Mouse (Mus musculus): Measurements from ENCODE around the gene Pthlh. TPM values are rescaled to one million over a fixed set of nuclear protein-coding genes. Genes with fewer than 3 reads are reported as not detected.

Gene Pthlh
- polyA plus RNA-seq, 2 experiments = not detected

DNA sequence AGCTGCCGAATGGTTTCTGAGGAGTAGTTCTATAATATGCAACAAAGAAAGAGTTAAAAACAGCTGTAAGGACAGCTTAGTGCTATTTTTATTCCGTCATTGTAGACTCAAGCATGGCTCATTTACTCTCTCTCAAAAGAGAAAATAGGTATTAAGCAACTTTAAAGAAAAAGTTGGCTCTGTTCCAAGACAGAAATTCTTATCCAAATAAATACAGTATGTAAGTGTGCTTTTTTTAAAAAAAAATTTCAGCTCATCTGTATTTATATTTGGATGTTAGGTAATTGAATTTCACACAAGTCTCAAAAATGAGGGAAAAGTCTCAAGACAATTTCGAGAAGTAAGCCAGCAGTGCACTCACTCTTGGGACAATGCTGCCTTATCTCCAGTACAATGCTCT, 2.4 kb downstream of the Pthlh start:
- Histone ChIP-seq H3K27me3 (ENCODE audit: control insufficient read depth, insufficient read depth, low read length) (peaks cover 24% of the 10 kb centered on the region), H3K4me3 (ENCODE audit: insufficient read depth in 1 of 2, low read depth in 2 of 2, low read length in 2 of 2) (no peak overlapping the region), H3K36me3 (replicated peaks; ENCODE audit: control insufficient read depth, insufficient read depth, low read depth) (no peaks in the 10 kb centered on the region), H3K9ac (replicated peaks) (no peak overlapping the region), H3K4me1 (replicated peaks; ENCODE audit: control insufficient read depth in 2 of 2, insufficient read depth in 2 of 2, low read length in 1 of 2) (no peaks in the 10 kb centered on the region), H3K27ac (no peak overlapping the region), H3K4me2 (ENCODE audit: low read depth) (no peak overlapping the region), H3K9me3 (ENCODE audit: control insufficient read depth, low read length) (no peaks in the 10 kb centered on the region)
- no peak for TF ChIP-seq CTCF (IDR thresholded peaks at IDR 0.05; ENCODE audit: low read depth)
- TF ChIP-seq EP300 (IDR thresholded peaks at IDR 0.05; ENCODE audit: low read depth) = no peak
- ATAC-seq (ENCODE audit: insufficient read depth) (no peak), DNase-seq (ENCODE audit: low read depth in 3 of 3, low spot score in 3 of 3) (no peak)
- WGBS (ENCODE audit: insufficient replicate concordance) = 43% methylated on average over 3 of the region's 3 CpGs

DNA sequence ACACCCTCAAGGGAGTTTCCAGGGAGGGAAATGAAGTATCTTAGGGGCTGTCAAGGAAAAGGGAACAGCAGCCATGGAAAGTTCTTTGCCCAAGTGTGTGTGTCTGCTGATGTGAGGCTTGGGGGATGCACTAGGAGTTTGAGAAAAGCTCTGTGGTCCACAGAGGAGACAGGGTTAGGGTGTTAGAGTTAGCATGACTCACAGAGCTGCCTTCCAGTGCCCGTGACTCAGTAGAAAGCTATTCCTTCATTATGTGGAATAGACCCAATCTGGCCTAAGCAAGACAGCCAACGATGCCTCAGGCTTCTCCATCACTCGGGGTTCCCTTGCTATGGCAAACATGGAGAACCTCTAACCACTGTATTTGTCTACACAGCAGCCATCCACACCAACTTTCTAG, 3.2 kb downstream of the Pthlh start:
- no peak for ATAC-seq (ENCODE audit: insufficient read depth)
- Histone ChIP-seq H3K4me1 (replicated peaks; ENCODE audit: control insufficient read depth in 2 of 2, insufficient read depth in 2 of 2, low read length in 1 of 2) (no peaks in the 10 kb centered on the region), H3K27ac (no peak overlapping the region), H3K9ac (replicated peaks) (no peak overlapping the region), H3K36me3 (replicated peaks; ENCODE audit: control insufficient read depth, insufficient read depth, low read depth) (no peaks in the 10 kb centered on the region), H3K4me2 (ENCODE audit: low read depth) (no peak overlapping the region), H3K27me3 (ENCODE audit: control insufficient read depth, insufficient read depth, low read length) (peaks cover 24% of the 10 kb centered on the region), H3K9me3 (ENCODE audit: control insufficient read depth, low read length) (no peaks in the 10 kb centered on the region), H3K4me3 (ENCODE audit: insufficient read depth in 1 of 2, low read depth in 2 of 2, low read length in 2 of 2) (no peak overlapping the region)
- DNase-seq (ENCODE audit: low read depth in 3 of 3, low spot score in 3 of 3) = no peak
- 49% methylated on average over 3 of the region's 3 CpGs for WGBS (ENCODE audit: insufficient replicate concordance)
- TF ChIP-seq EP300 (IDR thresholded peaks at IDR 0.05; ENCODE audit: low read depth) (no peak), CTCF (IDR thresholded peaks at IDR 0.05; ENCODE audit: low read depth) (no peak)

DNA sequence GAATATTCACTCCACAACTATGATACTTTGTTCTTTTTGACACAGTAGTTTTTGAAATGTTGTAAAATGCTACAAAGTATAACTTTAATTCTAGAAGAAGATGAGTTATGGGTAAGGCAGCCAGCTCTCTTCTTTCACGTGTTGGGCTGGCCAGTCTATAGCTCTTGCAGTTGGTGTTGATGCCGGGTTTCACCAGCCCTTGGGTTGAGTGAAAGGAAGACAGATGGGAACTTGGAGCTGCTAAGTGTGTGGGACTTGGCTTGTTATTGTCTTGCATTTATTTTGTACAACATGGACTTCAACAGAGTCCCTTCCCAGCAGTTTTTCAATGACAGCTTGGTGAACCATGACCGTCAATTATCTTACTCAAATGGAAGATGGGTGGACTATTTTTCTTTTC, 16.2 kb downstream of the Pthlh start:
- no peak overlapping the region for H3K4me2 ChIP-seq (ENCODE audit: low read depth)
- H3K9ac ChIP-seq (replicated peaks) = no peak overlapping the region
- WGBS (ENCODE audit: insufficient replicate concordance) = 63% methylated on average over 3 of the region's 3 CpGs
- TF ChIP-seq CTCF (IDR thresholded peaks at IDR 0.05; ENCODE audit: low read depth) = no peak
- no peak for TF ChIP-seq EP300 (IDR thresholded peaks at IDR 0.05; ENCODE audit: low read depth)
- H3K27ac ChIP-seq = no peak overlapping the region
- no peaks in the 10 kb centered on the region for H3K36me3 ChIP-seq (replicated peaks; ENCODE audit: control insufficient read depth, insufficient read depth, low read depth)
- H3K27me3 ChIP-seq (ENCODE audit: control insufficient read depth, insufficient read depth, low read length) = no peaks in the 10 kb centered on the region
- DNase-seq (ENCODE audit: low read depth in 3 of 3, low spot score in 3 of 3) (no peak), ATAC-seq (ENCODE audit: insufficient read depth) (no peak)
- H3K4me1 ChIP-seq (replicated peaks; ENCODE audit: control insufficient read depth in 2 of 2, insufficient read depth in 2 of 2, low read length in 1 of 2) = no peaks in the 10 kb centered on the region
- H3K4me3 ChIP-seq (ENCODE audit: insufficient read depth in 1 of 2, low read depth in 2 of 2, low read length in 2 of 2) = no peak overlapping the region
- H3K9me3 ChIP-seq (ENCODE audit: control insufficient read depth, low read length) = no peaks in the 10 kb centered on the region

DNA sequence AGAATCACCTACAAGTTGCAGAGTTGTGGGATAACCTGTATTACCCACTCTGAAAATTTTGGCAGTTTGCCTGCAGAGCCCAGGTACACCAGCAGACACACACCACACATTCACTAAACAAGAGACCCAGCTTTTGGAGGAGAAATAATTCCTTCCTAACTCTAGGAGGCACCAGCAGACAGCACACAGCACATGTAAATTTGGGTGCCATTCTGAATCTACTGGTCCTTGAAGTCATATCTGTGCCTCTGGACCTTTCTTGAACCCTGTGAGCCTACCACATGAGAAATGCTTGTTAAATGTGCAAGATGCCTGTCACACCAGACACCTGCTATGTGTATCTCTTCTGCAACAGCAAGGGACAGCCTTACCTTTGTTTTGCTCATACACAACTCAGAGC, 19.7 kb downstream of the Pthlh start:
- no peaks in the 10 kb centered on the region for H3K9me3 ChIP-seq (ENCODE audit: control insufficient read depth, low read length)
- H3K4me1 ChIP-seq (replicated peaks; ENCODE audit: control insufficient read depth in 2 of 2, insufficient read depth in 2 of 2, low read length in 1 of 2) = no peaks in the 10 kb centered on the region
- H3K27ac ChIP-seq = no peak overlapping the region
- TF ChIP-seq CTCF (IDR thresholded peaks at IDR 0.05; ENCODE audit: low read depth) = no peak
- TF ChIP-seq EP300 (IDR thresholded peaks at IDR 0.05; ENCODE audit: low read depth) = no peak
- H3K9ac ChIP-seq (replicated peaks) = no peak overlapping the region
- H3K4me3 ChIP-seq (ENCODE audit: insufficient read depth in 1 of 2, low read depth in 2 of 2, low read length in 2 of 2) = no peak overlapping the region
- H3K36me3 ChIP-seq (replicated peaks; ENCODE audit: control insufficient read depth, insufficient read depth, low read depth) = no peaks in the 10 kb centered on the region
- H3K4me2 ChIP-seq (ENCODE audit: low read depth) = no peak overlapping the region
- no peaks in the 10 kb centered on the region for H3K27me3 ChIP-seq (ENCODE audit: control insufficient read depth, insufficient read depth, low read length)
- DNase-seq (ENCODE audit: low read depth in 3 of 3, low spot score in 3 of 3) = no peak
- ATAC-seq (ENCODE audit: insufficient read depth) = no peak

DNA sequence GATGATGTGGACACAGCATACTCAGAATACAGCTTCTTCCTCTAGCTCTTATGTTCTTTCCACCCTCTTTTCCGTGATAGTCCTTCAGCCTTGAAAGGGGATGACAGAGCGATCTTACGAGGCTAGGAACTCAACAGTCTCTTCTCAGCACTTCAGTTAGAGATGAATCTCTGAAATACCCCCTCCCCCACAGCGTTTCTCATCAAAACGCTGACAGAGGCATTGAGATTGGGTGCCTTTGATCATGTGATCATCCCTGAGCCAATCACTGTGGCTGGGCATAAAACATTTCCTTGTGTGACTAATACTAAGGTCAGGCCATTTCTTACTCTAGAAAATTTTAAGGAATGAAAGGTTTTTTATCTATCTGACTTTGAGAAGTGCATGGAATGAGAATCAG, 20.3 kb downstream of the Pthlh start:
- Histone ChIP-seq H3K27ac (no peak overlapping the region), H3K4me3 (ENCODE audit: insufficient read depth in 1 of 2, low read depth in 2 of 2, low read length in 2 of 2) (no peak overlapping the region), H3K27me3 (ENCODE audit: control insufficient read depth, insufficient read depth, low read length) (no peaks in the 10 kb centered on the region), H3K9ac (replicated peaks) (no peak overlapping the region), H3K4me1 (replicated peaks; ENCODE audit: control insufficient read depth in 2 of 2, insufficient read depth in 2 of 2, low read length in 1 of 2) (no peaks in the 10 kb centered on the region), H3K36me3 (replicated peaks; ENCODE audit: control insufficient read depth, insufficient read depth, low read depth) (no peaks in the 10 kb centered on the region), H3K4me2 (ENCODE audit: low read depth) (no peak overlapping the region), H3K9me3 (ENCODE audit: control insufficient read depth, low read length) (no peaks in the 10 kb centered on the region)
- TF ChIP-seq EP300 (IDR thresholded peaks at IDR 0.05; ENCODE audit: low read depth) (no peak), CTCF (IDR thresholded peaks at IDR 0.05; ENCODE audit: low read depth) (no peak)
- no peak for DNase-seq (ENCODE audit: low read depth in 3 of 3, low spot score in 3 of 3)
- 44% methylated on average over 5 of the region's 5 CpGs for WGBS (ENCODE audit: insufficient replicate concordance)
- ATAC-seq (ENCODE audit: insufficient read depth) = no peak

DNA sequence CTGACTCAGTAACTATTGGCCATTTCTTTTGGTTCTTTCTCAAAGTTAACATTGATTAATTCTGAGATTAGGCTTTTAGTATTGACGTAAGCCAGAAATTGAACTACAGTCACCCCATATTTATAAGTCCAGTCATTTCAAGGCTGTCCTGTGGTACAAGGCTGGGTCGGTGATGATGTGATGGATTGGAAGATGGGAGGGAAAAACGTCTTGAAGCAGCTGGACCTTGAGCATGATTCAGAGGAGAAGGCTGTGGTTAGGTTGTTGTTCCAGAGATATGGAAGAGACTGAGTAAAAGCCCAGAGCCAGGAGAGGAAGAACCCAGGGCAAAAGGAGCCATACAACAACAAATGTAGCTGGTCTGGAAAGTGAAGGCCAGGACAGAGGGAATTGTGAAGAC, 22.4 kb downstream of the Pthlh start:
- H3K4me1 ChIP-seq (replicated peaks; ENCODE audit: control insufficient read depth in 2 of 2, insufficient read depth in 2 of 2, low read length in 1 of 2) = no peaks in the 10 kb centered on the region
- H3K36me3 ChIP-seq (replicated peaks; ENCODE audit: control insufficient read depth, insufficient read depth, low read depth) = no peaks in the 10 kb centered on the region
- no peaks in the 10 kb centered on the region for H3K9me3 ChIP-seq (ENCODE audit: control insufficient read depth, low read length)
- H3K27me3 ChIP-seq (ENCODE audit: control insufficient read depth, insufficient read depth, low read length) = no peaks in the 10 kb centered on the region
- H3K4me3 ChIP-seq (ENCODE audit: insufficient read depth in 1 of 2, low read depth in 2 of 2, low read length in 2 of 2) = no peak overlapping the region
- H3K9ac ChIP-seq (replicated peaks) = no peak overlapping the region
- WGBS (ENCODE audit: insufficient replicate concordance) = 47% methylated on average over 3 of the region's 3 CpGs
- DNase-seq (ENCODE audit: low read depth in 3 of 3, low spot score in 3 of 3) (no peak), ATAC-seq (ENCODE audit: insufficient read depth) (no peak)
- no peak for TF ChIP-seq CTCF (IDR thresholded peaks at IDR 0.05; ENCODE audit: low read depth)
- TF ChIP-seq EP300 (IDR thresholded peaks at IDR 0.05; ENCODE audit: low read depth) = no peak
- no peak overlapping the region for H3K4me2 ChIP-seq (ENCODE audit: low read depth)
- no peak overlapping the region for H3K27ac ChIP-seq
